Mouse (Mus musculus): Measurements from ENCODE around the gene Gprc5d.
A peak's percentile ranks its signal among the peaks of the same experiment; 100 is the strongest.

Gprc5d gene

DNA sequence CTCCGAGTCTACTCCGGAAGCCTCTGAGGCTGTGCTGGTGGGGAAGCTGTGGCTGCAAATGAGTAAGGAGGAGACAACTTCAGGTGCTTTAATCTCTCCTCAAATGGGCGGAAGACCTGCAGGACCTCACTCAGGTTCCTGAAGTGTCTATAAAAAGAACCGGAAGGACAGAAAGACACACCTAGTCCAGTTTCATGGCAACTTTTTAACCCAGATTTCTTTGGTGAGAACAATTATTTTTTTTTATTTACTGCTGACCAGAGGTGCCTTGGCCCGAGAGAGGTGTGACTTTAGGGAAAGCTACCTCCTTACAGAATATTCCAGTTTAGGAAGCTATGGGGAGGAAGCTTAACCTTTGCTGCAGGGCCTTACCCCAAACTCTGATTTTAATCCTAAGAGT, at the start of gene Gprc5d:
Gprc5d (minus strand) TSS at position 101 of the 400 bp plus-strand sequence.
- DNase-seq (ENCODE audit: low spot score) = no peak

DNA sequence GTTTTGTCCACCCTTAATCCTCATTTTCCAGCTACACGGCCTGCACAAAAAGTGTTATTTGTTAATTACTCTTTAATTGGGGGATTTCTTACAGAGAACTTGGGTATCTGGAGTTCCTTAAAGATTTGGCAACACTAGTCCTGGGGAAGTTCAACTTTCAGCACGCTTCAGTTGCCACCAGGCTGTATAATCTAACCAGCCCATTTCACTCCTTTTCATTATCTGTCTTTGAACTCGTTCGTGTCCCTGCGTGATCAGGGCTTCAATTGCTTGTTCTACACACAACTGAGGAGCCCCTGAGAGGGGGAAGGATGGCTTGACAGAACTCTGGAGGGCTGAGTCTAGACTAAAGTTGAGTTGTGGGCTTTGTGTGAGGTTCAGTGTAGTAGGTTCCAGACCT, 48.6 kb upstream of the Gprc5d start:
- no peak for DNase-seq (ENCODE audit: low spot score)

GRCm38 (mm10) chr6:135166262-135166661, 48.2 kb upstream of the Gprc5d start:
- DNase-seq (ENCODE audit: low spot score) = no peak

GRCm38 (mm10) chr6:135165706-135166105, 47.6 kb upstream of the Gprc5d start:
- no peak for DNase-seq (ENCODE audit: low spot score)

- no peak for DNase-seq (ENCODE audit: low spot score)
Observed at GRCm38 (mm10) chr6:135165191-135165590, 47.1 kb upstream of the Gprc5d start.

- no peak for DNase-seq (ENCODE audit: low spot score)
Observed at GRCm38 (mm10) chr6:135162861-135163260, 44.8 kb upstream of the Gprc5d start.

- no peak for DNase-seq (ENCODE audit: low spot score)
Observed at GRCm38 (mm10) chr6:135162311-135162710, 44.2 kb upstream of the Gprc5d start.

DNA sequence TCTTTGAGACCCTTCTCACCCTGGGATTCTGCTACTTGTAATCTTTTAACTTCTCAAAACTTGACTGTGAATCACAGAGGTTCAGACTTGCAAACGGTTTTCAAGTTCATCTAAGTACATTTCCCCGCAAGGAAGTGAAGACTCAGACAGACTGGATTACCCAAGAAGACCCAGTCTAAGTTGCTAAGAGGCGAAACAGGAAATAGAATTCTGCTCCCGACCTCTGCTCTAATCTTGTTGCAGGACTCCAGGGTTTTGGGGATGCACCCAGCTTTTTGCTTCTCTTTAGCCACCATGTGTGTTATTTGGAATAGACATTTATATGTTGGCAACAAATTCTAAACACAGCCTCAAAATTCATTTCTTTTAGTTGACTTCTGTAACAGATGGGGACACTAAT, 43.3 kb upstream of the Gprc5d start:
- DNase-seq (ENCODE audit: low spot score) = no peak

GRCm38 (mm10) chr6:135158509-135158908, 40.4 kb upstream of the Gprc5d start:
- DNase-seq (ENCODE audit: low spot score) = no peak

- no peak for DNase-seq (ENCODE audit: low spot score)
Observed at GRCm38 (mm10) chr6:135157496-135157895, 39.4 kb upstream of the Gprc5d start.

DNA sequence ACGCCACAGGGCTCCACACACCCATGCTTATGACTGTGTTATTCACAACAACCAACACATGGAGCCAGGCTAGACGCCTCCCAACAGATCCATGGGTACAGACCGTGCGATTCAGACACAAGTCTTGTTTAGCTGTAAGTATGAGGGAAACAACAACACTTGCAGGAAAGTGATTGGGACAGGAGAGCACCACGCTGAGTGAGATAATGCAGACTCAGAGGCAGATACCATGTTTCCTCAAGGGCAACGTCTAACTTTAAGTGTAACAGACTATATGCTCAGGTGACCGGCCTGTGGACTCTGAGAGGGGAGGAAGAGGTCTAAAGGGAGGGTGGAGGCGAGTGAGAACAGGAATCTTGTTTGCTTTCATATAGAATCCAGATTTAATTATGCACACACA, 38.5 kb upstream of the Gprc5d start:
- DNase-seq (ENCODE audit: low spot score) = no peak

GRCm38 (mm10) chr6:135153719-135154118, 35.6 kb upstream of the Gprc5d start:
- DNase-seq (ENCODE audit: low spot score) = no peak

DNA sequence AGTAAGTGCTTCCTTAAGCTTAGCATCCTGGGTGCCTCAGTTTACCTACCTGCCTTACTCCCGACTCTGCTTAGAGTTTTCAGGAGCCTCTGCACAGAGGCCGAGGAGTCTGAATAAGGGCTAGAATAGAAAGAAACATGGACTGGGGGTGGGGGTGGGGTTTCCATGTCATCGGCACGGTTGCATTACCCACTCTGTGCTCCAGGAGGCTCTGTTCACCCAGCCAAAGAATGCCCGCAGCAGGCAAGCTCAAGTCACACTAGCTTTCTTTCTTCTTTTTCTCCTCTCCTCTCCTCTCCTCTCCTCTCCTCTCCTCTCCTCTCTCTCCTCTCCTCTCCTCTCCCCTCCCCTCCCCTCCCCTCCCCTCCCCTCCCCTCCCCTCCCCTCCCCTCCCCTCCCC, 32.2 kb upstream of the Gprc5d start:
- peak; percentile 10 for DNase-seq (ENCODE audit: low spot score)

GRCm38 (mm10) chr6:135149722-135150121, 31.6 kb upstream of the Gprc5d start:
- DNase-seq (ENCODE audit: low spot score) = no peak

DNA sequence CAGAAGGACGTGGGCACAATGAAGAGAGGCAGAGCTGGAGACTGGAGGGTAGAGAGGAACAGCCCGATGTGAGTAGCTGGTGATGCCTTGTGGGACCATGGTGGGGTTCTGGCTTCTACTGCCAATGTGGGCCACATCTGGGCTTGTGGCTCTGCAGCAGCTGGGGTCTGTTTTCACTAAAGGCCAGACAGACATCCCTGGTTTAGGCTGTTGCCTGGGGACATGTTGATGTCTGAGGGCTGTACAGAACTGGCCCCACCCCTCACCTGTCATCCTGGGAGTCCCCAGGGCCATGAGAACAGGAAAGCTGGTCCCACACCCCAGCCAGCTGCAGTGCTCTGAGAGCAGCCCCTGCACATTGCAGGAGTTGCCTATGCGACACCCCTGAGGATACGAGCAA, 31.1 kb upstream of the Gprc5d start:
- no peak for DNase-seq (ENCODE audit: low spot score)

GRCm38 (mm10) chr6:135148506-135148905, 30.4 kb upstream of the Gprc5d start:
- DNase-seq (ENCODE audit: low spot score) = no peak

- DNase-seq (ENCODE audit: low spot score) = no peak
Observed at GRCm38 (mm10) chr6:135145976-135146375, 27.9 kb upstream of the Gprc5d start.

DNA sequence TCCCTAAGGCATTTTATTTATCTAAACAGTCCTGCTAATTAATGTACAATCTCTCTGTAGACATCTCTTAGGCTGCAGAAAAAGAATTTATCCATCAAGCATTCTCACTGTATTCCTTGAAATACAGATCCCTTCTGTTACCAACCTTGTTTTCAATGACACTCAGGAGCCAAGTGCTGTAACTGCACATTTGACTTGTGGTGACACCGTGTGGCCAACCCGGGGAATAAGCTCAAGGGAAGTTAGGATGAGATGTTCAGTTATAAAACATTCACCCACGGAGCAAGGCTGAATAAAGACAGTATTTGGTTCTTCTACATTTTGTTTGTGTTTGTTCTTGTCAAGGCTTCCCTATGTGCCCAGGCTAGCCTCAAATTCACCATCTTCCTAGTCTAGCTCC, 26.4 kb upstream of the Gprc5d start:
- DNase-seq (ENCODE audit: low spot score) = peak; percentile 21

DNA sequence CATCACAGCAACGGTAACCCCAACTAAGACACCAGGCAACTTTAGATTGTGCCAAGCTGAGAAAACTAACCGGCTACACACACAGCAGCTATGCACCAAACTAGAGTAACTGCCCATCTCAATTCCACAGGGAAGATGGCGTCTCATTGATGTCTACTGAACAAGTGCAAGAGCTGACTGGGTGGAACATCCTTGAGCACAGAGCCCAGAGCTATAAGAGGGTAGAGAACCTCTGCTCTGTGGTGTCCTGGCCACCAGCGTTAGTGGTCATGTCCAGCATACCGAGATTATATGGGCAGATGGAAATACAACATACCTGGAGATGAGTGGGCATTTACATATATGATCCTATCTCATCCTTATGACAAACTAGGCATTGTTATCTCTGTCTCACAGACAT, 25.1 kb upstream of the Gprc5d start:
- no peak for DNase-seq (ENCODE audit: low spot score)

DNA sequence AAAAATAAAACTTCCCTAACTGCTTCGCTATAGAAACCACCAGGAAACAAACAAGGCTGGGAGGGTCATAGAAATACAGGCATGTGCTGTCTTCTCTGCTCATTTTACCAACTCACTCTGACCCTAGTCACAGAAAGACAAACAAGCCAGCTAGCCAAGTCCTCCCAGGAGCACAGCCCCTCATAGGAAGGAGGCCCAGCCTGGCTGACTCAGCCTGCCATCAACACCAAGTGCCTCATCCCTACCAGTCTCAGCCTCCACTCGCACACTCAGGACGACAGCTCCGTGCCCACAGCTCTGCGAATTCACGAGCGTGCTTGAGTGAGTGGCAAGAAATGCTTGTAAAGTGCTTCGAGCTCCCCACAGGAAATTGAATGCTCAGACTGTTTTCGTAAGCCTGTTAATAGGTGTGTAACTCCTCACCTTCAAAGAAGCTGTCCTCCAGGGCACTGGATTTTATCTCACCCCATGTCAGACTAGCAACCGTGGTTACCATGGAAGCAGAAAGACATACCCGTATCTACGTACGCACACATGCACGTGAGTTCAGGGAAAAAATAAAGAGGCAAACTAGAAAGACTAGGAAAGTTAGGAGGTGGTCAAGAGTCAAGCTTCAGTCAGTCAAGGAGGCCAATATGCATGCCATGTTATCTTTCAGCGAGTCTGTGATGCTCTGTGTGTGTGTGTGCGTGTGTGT, 23.5 kb upstream of the Gprc5d start:
- no peak for DNase-seq (ENCODE audit: low spot score)

DNA sequence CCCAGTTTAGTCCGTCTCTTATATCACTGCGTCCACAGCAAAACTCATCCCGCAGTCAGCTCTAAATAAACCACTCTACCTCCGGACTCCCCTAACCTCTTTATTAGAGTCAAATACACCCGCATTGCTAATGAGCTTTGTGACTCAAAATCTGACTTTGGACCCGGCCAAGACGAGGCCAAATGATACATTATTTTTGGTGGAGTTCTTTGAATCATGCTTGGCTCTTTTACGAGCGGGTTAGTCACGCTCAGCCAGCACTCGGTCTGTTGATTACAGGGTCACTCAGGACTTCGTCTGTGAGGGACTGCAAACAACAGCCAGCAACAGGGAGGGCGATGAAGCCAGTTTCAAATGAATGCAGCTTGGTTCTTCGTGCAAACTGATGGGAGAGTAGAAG, 20.7 kb upstream of the Gprc5d start:
- DNase-seq (ENCODE audit: low spot score) = no peak

- no peak for DNase-seq (ENCODE audit: low spot score)
Observed at GRCm38 (mm10) chr6:135138207-135138606, 20.1 kb upstream of the Gprc5d start.

DNA sequence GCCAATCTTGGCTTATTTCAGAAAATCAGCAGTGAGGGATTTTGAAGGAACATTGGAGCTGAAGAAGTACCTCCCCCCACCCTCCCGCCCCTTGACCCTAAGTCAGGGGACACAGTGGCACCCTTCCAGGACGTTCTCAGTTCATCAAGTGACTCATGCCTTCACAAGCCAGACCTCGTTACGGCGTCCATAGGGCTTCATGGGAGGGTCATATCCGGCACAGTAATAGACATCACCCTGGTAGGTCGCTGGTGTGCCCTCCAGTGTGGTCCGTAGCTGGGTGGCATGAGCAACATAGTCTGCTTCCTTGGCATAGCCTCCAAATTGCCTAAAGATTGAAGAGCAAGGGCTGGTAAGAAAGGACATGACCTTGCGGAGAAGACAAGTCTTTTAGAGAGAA, 19.7 kb upstream of the Gprc5d start:
- no peak for DNase-seq (ENCODE audit: low spot score)

DNA sequence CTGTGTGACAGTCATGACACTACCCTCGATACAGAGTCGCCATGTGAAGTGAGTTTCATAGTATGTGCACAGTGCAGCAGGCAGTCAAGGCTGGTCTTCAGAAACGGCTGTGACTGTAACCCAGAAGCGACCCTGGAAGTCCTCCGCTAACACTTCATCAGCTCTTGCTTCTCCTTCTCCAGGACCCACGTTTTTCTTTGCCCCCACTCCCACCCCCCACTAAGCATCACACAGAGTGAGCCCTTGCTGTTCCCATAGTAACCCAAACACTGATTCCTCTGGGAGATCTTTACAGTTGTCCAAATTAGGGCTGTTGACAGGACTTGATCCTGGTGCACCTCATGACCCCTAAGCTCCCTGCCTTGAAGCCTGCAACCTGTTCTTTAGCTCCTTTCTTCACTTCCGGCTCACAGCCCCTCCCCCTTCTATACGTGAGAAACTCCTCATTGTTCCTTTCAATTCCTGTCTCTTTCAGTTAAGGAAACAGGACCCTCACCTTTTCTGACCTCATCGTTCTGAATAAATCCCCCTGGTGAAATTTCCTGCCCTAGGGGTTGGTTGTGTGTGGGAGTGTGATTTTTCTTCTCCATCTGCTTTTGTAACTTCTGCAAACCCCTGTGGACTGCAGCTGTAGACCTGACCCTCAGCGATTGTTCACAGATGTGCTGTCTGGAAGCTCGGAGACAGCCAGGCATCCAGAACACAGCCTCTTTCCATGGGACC, 18.5 kb upstream of the Gprc5d start:
- DNase-seq (ENCODE audit: low spot score) = no peak
